Mouse (Mus musculus): ENCODE results near the gene Golga3.

The Golga3 gene

DNA sequence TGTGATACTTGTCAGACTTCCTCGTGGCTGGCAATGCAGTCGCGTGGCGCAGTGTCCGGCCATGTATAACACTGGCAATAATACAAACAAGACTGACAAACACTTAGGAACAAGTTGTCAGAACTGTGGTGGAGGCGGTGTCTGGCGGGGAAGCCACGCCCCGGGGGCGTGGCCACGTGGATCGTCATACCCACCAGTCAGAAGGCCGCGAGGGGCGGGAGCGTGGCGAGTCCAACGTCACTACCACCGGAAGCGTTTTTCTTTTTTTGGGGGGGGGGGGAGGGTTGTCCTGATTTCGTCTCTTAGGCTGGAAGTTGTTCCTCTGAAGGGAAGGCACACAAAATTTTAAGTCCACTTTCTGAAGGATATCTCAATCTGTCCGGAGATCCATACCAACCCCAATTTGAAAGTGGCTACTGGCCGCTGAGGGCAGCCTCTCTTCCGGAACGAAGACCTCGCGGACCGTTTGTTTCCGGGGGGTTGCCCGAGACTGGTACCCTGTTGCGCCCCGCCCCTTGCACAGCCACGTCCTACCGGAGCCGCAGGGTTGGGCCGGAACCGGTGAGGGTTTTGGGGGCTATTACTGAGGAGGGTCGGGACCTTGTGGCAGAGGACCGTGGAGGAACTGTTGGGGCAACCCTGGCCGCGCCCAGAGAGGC lies at the start of gene Golga3:
Gene Golga3, plus strand, starts transcription at position 340 of the 659 bp plus-strand sequence.
- DNase-seq (ENCODE audit: low spot score in 2 of 2) = peak; percentile 89

GRCm38 (mm10) chr5:110135293-110136086 lies 41.0 kb upstream of the Golga3 start, which contains the start of gene Chfr:
TSS of gene Chfr (plus strand) at chr5:110135842.
- peak; percentile 99 for DNase-seq (ENCODE audit: low spot score in 2 of 2)

- DNase-seq (ENCODE audit: low spot score in 2 of 2) = no peak
Measured at GRCm38 (mm10) chr5:110136087-110136464, 40.4 kb upstream of the Golga3 start.

DNA sequence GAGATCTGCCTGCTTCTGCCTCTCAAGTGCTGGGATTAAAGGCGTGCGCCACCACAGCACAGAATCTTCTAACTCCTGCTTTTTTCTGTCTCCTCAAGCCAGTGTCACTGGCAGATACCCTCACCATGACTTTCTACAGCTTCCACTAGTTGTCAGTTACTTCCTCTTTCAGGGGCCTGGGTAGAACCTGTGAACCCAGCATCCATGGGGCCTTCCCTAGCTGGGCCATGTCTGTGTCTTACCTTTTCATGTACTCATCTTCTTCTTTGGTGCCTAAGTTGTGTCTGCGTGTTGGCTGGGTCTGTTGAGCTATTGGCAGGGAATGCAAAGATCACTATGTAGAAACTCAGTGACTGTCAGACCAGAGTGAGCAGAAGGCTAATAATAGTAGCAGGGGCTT lies 38.7 kb upstream of the Golga3 start:
- no peak for DNase-seq (ENCODE audit: low spot score in 2 of 2)

GRCm38 (mm10) chr5:110139325-110139724 lies 37.2 kb upstream of the Golga3 start:
- DNase-seq (ENCODE audit: low spot score in 2 of 2) = no peak

GRCm38 (mm10) chr5:110140424-110140823 lies 36.1 kb upstream of the Golga3 start:
- no peak for DNase-seq (ENCODE audit: low spot score in 2 of 2)

DNA sequence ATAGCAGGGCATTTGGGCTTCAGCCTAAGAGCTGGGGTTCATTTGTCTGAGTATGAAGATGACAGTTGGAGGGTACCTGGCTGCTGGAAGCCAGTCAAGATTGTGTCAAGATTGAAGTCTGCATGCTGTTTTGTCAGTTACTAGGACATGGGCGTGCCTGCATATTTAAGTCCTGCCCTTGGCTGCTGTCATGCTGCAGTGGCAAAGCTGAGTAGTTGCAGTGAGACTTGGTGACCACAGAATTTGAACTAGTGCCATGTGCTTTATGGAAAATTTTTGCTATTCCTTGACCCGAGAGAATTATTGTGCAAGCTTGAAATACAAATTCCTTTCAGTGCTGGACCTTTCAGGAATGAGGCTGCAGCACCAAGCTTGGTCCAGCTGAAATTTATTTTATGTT lies 34.2 kb upstream of the Golga3 start:
- no peak for DNase-seq (ENCODE audit: low spot score in 2 of 2)

DNA sequence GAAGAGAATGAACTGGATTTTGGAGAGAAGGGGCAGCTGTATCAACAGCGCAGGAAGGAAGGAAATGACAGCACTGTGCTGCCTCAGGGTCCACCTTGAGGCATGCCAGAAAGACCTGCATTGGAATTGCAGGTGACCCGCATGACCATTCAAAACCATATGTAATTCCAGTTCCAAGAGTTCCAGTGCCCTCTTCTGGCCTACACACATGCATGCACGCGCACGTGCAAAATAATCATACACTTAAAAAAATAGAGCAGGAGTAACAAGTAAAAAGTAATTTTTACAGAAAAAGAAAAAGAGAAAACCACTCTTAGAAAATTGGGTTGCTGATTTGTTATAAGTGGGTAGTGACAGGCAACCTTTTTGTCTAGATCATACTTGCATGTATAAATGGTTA lies 33.5 kb upstream of the Golga3 start:
- no peak for DNase-seq (ENCODE audit: low spot score in 2 of 2)

- no peak for DNase-seq (ENCODE audit: low spot score in 2 of 2)
Measured at GRCm38 (mm10) chr5:110169374-110169773, 7.1 kb upstream of the Golga3 start.

DNA sequence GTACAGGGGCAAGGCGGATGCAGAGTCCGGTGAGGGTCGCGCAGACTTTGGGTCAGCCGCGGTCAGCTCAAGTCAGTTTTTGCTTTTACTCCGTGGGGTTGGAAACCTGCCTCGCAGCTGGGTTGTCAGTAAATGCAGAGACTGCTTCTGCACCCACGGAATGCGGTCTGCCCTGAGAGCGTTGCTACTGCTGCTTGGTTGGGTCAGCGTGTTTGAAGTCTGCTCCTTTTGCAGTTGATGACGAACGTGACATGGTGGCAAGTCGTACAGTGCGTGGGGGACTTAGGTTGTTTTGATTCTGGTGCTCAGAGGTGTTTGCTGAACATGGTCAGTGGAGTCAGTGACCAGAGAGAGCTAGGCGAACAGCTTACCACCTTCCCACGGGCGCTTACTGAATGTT lies 520 bp downstream of the Golga3 start:
- no peak for DNase-seq (ENCODE audit: low spot score in 2 of 2)

DNA sequence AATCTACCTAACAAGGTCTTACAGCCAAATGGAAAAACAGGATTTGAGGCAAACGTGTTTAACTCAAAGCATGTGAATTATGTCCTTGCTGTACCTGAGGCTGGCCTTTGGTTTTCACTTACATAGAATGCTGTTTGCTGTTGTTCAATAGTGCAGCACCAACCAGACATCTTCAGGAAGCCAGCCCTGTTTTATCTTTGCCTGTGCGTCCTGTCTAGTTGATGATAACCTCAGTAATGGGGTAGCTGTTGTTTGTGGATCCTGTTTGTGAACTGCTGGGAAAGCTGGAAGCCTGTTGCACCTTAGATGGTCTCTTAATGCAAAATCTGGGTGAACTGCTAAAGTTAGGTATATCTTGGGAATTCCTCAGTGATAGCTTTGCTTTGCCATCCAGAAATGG lies 2.1 kb downstream of the Golga3 start:
- no peak for DNase-seq (ENCODE audit: low spot score in 2 of 2)

DNA sequence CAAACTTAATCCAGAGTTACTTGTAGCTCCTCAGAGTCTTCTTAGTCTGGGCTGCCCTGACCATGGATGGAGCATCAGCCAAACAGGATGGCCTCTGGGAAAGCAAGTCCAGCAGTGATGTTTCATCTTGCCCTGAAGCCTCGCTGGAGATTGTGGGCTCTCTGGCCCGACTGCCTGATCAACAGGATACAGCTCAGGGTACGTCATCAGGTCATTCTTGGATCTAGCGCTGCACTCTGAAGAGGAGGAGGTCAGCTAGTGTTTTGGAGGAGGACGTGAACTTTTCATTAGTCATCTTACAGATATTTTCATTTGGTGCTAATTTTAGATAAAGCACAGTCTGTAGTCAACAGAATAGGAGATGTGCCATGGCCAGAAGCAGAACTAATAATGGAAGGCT lies 5.2 kb downstream of the Golga3 start:
- DNase-seq (ENCODE audit: low spot score in 2 of 2) = no peak

DNA sequence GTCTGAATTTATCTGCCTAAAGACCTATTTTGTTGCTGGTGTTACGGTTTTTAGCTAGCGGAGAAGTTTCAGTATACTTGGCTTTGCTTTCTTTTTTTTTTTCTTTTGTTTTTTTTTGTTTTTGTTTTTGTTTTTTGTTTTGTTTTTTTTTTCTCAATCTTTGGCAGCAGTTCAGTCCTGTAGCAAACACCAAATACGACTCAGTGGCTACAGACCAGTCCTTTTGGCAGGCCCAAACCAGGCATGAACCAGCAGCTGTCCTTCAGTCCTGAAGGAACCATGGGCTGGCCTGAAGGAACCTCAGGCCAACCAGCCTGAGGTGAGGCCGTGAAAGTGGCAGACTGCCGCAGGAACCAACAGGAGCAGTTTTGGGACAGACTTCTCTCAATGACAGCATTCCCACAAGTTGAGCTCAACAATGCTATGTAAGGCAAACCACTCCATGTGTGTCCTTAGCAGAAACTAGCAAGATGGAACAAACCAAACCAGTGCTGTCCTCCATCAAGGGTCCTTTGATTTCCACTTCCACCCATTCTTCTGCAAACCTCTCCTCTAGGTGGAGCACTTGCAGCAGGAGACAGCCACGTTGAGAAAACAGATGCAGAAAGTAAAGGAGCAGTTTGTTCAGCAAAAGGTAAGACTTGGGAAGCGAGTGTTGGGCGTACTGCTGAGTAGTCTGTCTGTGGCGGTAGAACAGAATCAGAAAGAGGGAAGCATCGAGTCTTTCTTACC lies 26.8 kb downstream of the Golga3 start:
- DNase-seq (ENCODE audit: low spot score in 2 of 2) = no peak

DNA sequence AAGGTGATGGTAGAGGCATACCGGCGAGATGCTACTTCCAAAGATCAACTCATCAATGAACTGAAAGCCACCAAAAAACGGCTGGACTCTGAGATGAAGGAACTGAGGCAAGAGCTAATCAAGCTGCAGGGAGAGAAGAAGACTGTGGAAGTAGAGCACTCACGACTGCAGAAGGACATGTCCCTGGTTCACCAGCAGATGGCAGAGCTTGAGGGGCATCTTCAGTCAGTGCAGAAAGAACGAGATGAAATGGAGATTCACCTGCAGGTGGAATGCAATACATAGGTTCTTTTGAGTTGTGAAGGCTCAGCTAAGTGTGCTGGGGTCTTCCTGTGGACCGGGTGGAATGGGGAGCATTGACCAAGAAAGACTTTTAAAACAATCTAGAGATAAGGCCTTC lies 28.3 kb downstream of the Golga3 start:
- no peak for DNase-seq (ENCODE audit: low spot score in 2 of 2)

DNA sequence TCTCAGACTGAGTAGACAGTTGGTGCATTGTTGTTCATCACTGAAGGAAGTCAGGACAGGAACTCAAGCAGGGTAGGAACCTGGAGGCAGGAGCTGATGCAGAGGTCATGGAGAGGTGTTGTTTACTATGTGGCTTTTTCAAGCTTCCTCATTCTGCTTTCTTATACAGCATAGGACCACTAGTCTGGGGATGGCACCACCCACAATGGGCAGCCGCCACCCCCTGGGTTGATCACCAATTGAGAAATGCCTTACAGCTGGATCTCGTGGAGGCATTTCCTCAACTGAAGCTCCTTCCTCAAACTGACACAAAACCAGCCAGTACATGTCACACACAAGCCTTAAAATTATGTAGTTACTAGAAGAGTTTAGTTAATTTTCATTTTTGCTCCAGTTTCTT lies 34.8 kb downstream of the Golga3 start:
- DNase-seq (ENCODE audit: low spot score in 2 of 2) = no peak

DNA sequence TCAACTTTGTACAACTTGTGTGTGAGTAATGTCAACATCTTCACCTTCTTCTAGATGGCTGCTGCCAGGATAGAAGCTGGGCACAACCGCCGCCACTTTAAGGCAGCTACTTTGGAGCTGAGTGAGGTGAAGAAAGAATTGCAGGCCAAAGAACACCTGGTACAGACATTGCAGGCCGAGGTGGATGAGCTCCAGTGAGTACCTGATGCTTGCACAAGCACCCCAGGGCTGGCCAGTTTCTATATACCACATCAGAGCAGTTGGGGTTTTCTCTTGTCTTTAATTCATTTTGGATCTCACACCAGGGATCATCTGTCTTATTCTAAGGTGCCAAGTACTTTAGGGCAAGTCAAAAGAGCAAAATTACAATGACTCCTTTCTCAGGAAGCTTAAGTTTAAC lies 40.3 kb downstream of the Golga3 start:
- no peak for DNase-seq (ENCODE audit: low spot score in 2 of 2)

DNA sequence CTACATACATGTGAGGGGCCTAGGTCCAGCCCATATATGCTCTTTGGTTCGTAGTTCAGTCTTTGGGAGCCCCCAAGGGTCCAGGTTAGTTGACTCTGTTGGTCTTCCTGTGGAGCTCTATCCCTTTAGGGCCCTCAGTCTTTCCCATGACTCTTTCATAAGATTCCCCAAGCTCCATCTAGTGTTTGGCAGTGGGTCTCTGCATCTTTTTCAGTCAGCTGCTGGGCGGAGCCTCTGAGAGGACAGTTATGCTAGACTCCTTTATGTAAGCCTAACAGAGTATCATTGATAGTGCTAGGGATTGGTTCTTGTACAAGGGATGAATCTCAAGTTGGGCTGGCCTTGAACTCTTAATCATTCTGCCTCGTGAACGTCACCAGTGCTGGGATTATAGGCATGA lies 43.8 kb downstream of the Golga3 start:
- no peak for DNase-seq (ENCODE audit: low spot score in 2 of 2)

GRCm38 (mm10) chr5:110222757-110223156 lies 46.3 kb downstream of the Golga3 start:
- no peak for DNase-seq (ENCODE audit: low spot score in 2 of 2)

DNA sequence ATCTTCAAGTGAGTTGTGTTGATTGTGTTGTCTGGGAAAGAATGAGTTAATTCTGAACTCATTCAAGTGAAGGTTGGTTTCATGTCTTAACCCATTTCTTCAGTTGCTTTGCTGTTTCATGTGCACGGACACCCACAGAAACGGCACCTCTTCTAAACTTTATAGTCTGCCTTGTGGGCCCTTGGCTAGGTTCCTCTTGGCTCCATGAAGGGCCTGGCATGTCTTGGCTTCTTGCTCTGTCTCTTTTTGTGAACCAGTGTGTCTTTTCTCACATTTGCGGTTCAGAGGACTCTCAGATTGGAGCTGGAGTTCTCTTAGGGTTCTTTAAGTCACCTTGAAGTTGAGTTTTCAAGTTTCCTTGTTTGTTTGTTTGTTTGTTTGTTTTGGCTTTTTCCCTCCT lies 48.6 kb downstream of the Golga3 start:
- DNase-seq (ENCODE audit: low spot score in 2 of 2) = no peak

GRCm38 (mm10) chr5:110227336-110227883 lies 50.9 kb downstream of the Golga3 start:
- no peak for DNase-seq (ENCODE audit: low spot score in 2 of 2)

GRCm38 (mm10) chr5:110230401-110230779 lies 53.9 kb downstream of the Golga3 start:
- DNase-seq (ENCODE audit: low spot score in 2 of 2) = no peak

GRCm38 (mm10) chr5:110230780-110231461 lies 54.4 kb downstream of the Golga3 start, which contains the start of gene Ankle2:
TSS of gene Ankle2 (plus strand) at chr5:110231004.
- peak; percentile 83 to 86 for DNase-seq (ENCODE audit: low spot score in 2 of 2)

All from right cerebral cortex, postnatal 36 days (tissue).